10 mouse cellular contexts compared by ENCODE assay signal in genomic region chr1:184869939-184870565, GRCm38 (mm10). TPM values are rescaled to one million over a fixed set of nuclear protein-coding genes. Genes with fewer than 3 reads are reported as not detected.
A peak's percentile ranks its signal among the peaks of the same experiment; 100 is the strongest.
DNase-seq lines count a peak whose midpoint lies in the region; ATAC-seq and TF ChIP-seq lines count a peak whose summit lies in the region.
"Had no signal": no experiment of that assay in that cellular context is flagged by ENCODE, and none has a peak within 500 bp of the region (broad histone marks: within the 10 kb centered on the region; RNA-seq: fewer than 3 reads in every experiment).

No protein-coding gene starts in this region.

- ATAC-seq in liver, embryonic 15.5 days (ENCODE audit: insufficient read depth): no peak
- ATAC-seq in liver, embryonic 12.5 days: no peak
- no peak for ATAC-seq in kidney, postnatal 0 days (replicated peaks; ENCODE audit: low FRiP score, low read depth)

- H3K27me3 ChIP-seq in liver, embryonic 15.5 days: no peaks in the 10 kb centered on the region
- no peaks in the 10 kb centered on the region; the same call in 1 of the 2 replicates for H3K27me3 ChIP-seq in liver, embryonic 12.5 days (replicated peaks)
- no peaks in the 10 kb centered on the region for H3K27me3 ChIP-seq in kidney, postnatal 0 days (ENCODE audit: insufficient read depth, low read length)

- H3K36me3 ChIP-seq in liver, embryonic 15.5 days (replicated peaks): no peaks in the 10 kb centered on the region
- H3K36me3 ChIP-seq in liver, embryonic 12.5 days: no peaks in the 10 kb centered on the region
- H3K36me3 ChIP-seq in kidney, postnatal 0 days (ENCODE audit: insufficient read depth, low read length): 0 out of 2 replicates have a peak, but pooled peaks cover 4% of the 10 kb centered on the region

- H3K9me3 ChIP-seq in liver, embryonic 15.5 days (replicated peaks): no peaks in the 10 kb centered on the region
- H3K9me3 ChIP-seq in liver, embryonic 12.5 days (replicated peaks): no peaks in the 10 kb centered on the region
- no peaks in the 10 kb centered on the region for H3K9me3 ChIP-seq in kidney, postnatal 0 days (replicated peaks; ENCODE audit: low read length)

- no peak overlapping the region for H3K4me3 ChIP-seq in liver, embryonic 15.5 days (replicated peaks)
- H3K4me3 ChIP-seq in liver, embryonic 12.5 days: no peak overlapping the region
- no peak overlapping the region for H3K4me3 ChIP-seq in kidney, postnatal 0 days (replicated peaks; ENCODE audit: low read depth, low read length)

- peak overlapping the region; percentile 38 for H3K27ac ChIP-seq in liver, embryonic 15.5 days (replicated peaks)
- H3K27ac ChIP-seq in liver, embryonic 12.5 days: no peak overlapping the region
- H3K27ac ChIP-seq in kidney, postnatal 0 days: peak overlapping the region; percentile 83

- DNase-seq in cerebellum, postnatal 10 days: peak; percentile 20 to 43
- DNase-seq in cerebellum, postnatal 25 days: no peak
- DNase-seq in kidney, postnatal 0 days (ENCODE audit: low spot score): no peak
- peak; percentile 71 for DNase-seq in ovary, postnatal 36 days (ENCODE audit: low spot score)
- no peak for DNase-seq in layer of hippocampus, postnatal 14 days (ENCODE audit: low spot score in 2 of 2)
- DNase-seq in gastrocnemius, postnatal 25 days: no peak
- DNase-seq: embryo, embryonic 11 days had no signal

- TF ChIP-seq CTCF in kidney, postnatal 0 days (IDR thresholded peaks at IDR 0.05; ENCODE audit: low read depth): no peak

- H3K4me1 ChIP-seq in liver, embryonic 15.5 days (replicated peaks): peaks cover 44% of the 10 kb centered on the region
- peaks cover 27% of the 10 kb centered on the region for H3K4me1 ChIP-seq in liver, embryonic 12.5 days
- peaks cover 12% of the 10 kb centered on the region for H3K4me1 ChIP-seq in kidney, postnatal 0 days (replicated peaks; ENCODE audit: insufficient read depth, low read length)

- WGBS in liver, embryonic 15.5 days (ENCODE audit: insufficient replicate concordance): 48% methylated on average over 4 of the region's 4 CpGs
- WGBS in liver, embryonic 12.5 days (ENCODE audit: insufficient replicate concordance): 53% methylated on average over 4 of the region's 4 CpGs
- WGBS in kidney, postnatal 0 days: 66% methylated on average over 4 of the region's 4 CpGs

- no peak overlapping the region for H3K9ac ChIP-seq in liver, embryonic 15.5 days
- H3K9ac ChIP-seq in liver, embryonic 12.5 days: no peak overlapping the region
- no peak overlapping the region for H3K9ac ChIP-seq in kidney, postnatal 0 days (ENCODE audit: low read depth, low read length)

- H3K4me2 ChIP-seq in liver, embryonic 15.5 days: no peak overlapping the region
- no peak overlapping the region for H3K4me2 ChIP-seq in liver, embryonic 12.5 days
- no peak overlapping the region for H3K4me2 ChIP-seq in kidney, postnatal 0 days (ENCODE audit: low read length)

RNA-seq across cellular contexts. Expression of gene C130074G19Rik, which starts 13.0 kb away (rescaled TPM):
- 2.0 and 2.3 TPM in 2 replicates for polyA plus RNA-seq in liver, embryonic 15.5 days (2015; fragmentation: Nextera tagmentation; extraction: Ambion mirVana)
- 1.2 and 1.3 TPM in 2 replicates for polyA plus RNA-seq in liver, embryonic 12.5 days (2016; fragmentation: Nextera tagmentation; extraction: Ambion mirVana)
- 7.4 and 7.6 TPM in 2 replicates for polyA plus RNA-seq in kidney, postnatal 0 days (2015; fragmentation: Nextera tagmentation; extraction: Ambion mirVana)
- total RNA-seq in layer of hippocampus, postnatal 14 days (2021): 10 to 100 TPM in 1 of 2 experiments, 1 to 10 TPM in 1; 9.3 to 12.1 TPM
- total RNA-seq in gastrocnemius, postnatal 25 days (2021): 10 to 100 TPM; 10.9 to 18.7 TPM

RNA-seq across cellular contexts. Expression of gene Marc2, which starts 23.8 kb away (rescaled TPM):
- 210 and 216 TPM in 2 replicates for polyA plus RNA-seq in liver, embryonic 15.5 days (2015; fragmentation: Nextera tagmentation; extraction: Ambion mirVana)
- polyA plus RNA-seq in liver, embryonic 12.5 days (2016; fragmentation: Nextera tagmentation; extraction: Ambion mirVana): 171 and 178 TPM in 2 replicates
- polyA plus RNA-seq in kidney, postnatal 0 days (2015; fragmentation: Nextera tagmentation; extraction: Ambion mirVana): 318 and 327 TPM in 2 replicates
- total RNA-seq in layer of hippocampus, postnatal 14 days (2021): 10 to 100 TPM; 93.0 to 97.6 TPM
- total RNA-seq in gastrocnemius, postnatal 25 days (2021): 100 to 1,000 TPM; 122 to 125 TPM

RNA-seq across cellular contexts. Expression of gene Marc1, which starts 58.9 kb away (rescaled TPM):
- polyA plus RNA-seq in liver, embryonic 15.5 days (2015; fragmentation: Nextera tagmentation; extraction: Ambion mirVana): 40.0 and 41.7 TPM in 2 replicates
- 7.2 and 7.3 TPM in 2 replicates for polyA plus RNA-seq in liver, embryonic 12.5 days (2016; fragmentation: Nextera tagmentation; extraction: Ambion mirVana)
- polyA plus RNA-seq in kidney, postnatal 0 days (2015; fragmentation: Nextera tagmentation; extraction: Ambion mirVana): 0.23 and 0.29 TPM in 2 replicates
- total RNA-seq in layer of hippocampus, postnatal 14 days (2021): under 1 TPM in 1 of 2 experiments, not detected in 1; 0.35 TPM
- total RNA-seq in gastrocnemius, postnatal 25 days (2021): under 1 TPM in 1 of 2 experiments, not detected in 1; 0.38 TPM
- polyA plus RNA-seq: heart, postnatal 0 days had no signal

Comparison
In these comparisons a context has a peak if more than half of its experiments do, and no peak if none do; other contexts are left out.
1. DNase-seq: peak in cerebellum, postnatal 10 days (2 of 2) and ovary, postnatal 36 days (single experiment); none in cerebellum, postnatal 25 days (0 of 2), kidney, postnatal 0 days (single experiment), layer of hippocampus, postnatal 14 days (0 of 2) and gastrocnemius, postnatal 25 days (single experiment).